ENCODE assay signal across 8 mouse cellular contexts in genomic region chr11:117018410-117018809, GRCm38 (mm10).
DNase-seq lines count a peak whose midpoint lies in the region; ATAC-seq lines count a peak whose summit lies in the region.

No protein-coding gene starts in this region.

- 4% methylated on average over 8 of the region's 8 CpGs for WGBS in hindbrain, embryonic 14.5 days

- ATAC-seq in hindbrain, embryonic 14.5 days (ENCODE audit: low FRiP score), result peak; percentile 82

- H3K4me2 ChIP-seq in hindbrain, embryonic 14.5 days (replicated peaks), result 0 out of 2 replicates have a peak overlapping the region, but pooled peaks have one; percentile 16

- DNase-seq in NIH3T3 (ENCODE audit: low read depth), result peak; percentile 93
- peak; percentile 69 for DNase-seq in cerebellum, adult 9-11 months
- DNase-seq in frontal cortex, postnatal 25 days (ENCODE audit: low spot score in 2 of 2), result peak; percentile 53 to 77
- DNase-seq in hindbrain, embryonic 14.5 days (ENCODE audit: low spot score), result peak; percentile 88
- peak; percentile 84 for DNase-seq in left cerebral cortex, adult 11 months (ENCODE audit: low spot score)
- DNase-seq in lung, postnatal 4 days, result peak; percentile 74 to 79
- DNase-seq in right cerebral cortex, postnatal 10 days (ENCODE audit: low spot score in 2 of 2), result peak; percentile 94
- peak; percentile 48 for DNase-seq in yolk sac, embryonic 10.5 days (ENCODE audit: low spot score)

- H3K4me1 ChIP-seq in hindbrain, embryonic 14.5 days (replicated peaks; ENCODE audit: control insufficient read depth, insufficient read depth, low read length), result peaks cover 17% of the 10 kb centered on the region

- no peak overlapping the region for H3K4me3 ChIP-seq in hindbrain, embryonic 14.5 days (replicated peaks; ENCODE audit: low read length)

- H3K27ac ChIP-seq in hindbrain, embryonic 14.5 days, result peak overlapping the region; percentile 38; the same call in 1 of the 2 replicates

- no peaks in the 10 kb centered on the region for H3K27me3 ChIP-seq in hindbrain, embryonic 14.5 days (ENCODE audit: control insufficient read depth, insufficient read depth, low read length)

- no peak overlapping the region; the same call in 1 of the 2 replicates for H3K9ac ChIP-seq in hindbrain, embryonic 14.5 days

- H3K36me3 ChIP-seq in hindbrain, embryonic 14.5 days (replicated peaks; ENCODE audit: control insufficient read depth, insufficient read depth), result no peaks in the 10 kb centered on the region

- no peaks in the 10 kb centered on the region for H3K9me3 ChIP-seq in hindbrain, embryonic 14.5 days (ENCODE audit: control insufficient read depth, low read length)
